ENCODE assay signal across 8 mouse cellular contexts in the genomic region with DNA sequence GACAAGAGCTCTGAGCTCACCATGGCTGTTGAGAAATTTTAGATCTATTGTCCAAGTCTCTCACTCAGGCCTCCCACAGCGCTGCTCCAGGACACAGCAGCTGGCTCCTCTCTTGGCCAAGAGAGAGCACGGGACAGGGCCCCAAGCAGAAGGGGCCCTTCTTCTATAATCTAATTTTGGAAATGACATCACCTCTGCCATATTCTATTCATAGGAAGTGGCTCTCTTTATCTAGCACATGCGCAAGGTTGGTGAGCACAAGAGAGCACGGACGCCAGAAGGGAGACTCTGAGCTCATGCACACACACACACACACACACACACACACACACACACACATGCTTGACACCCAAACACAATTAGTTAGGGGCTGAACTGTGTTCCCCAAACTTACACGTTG. TPM values are rescaled to one million over a fixed set of nuclear protein-coding genes. Genes with fewer than 3 reads are reported as not detected.
A peak's percentile ranks its signal among the peaks of the same experiment; 100 is the strongest.
DNase-seq lines count a peak whose midpoint lies in the region; ATAC-seq and TF ChIP-seq lines count a peak whose summit lies in the region.

No protein-coding gene starts in this region.

- H3K4me1 ChIP-seq in kidney, embryonic 14.5 days (ENCODE audit: control insufficient read depth, insufficient read depth, low read length): no peaks in the 10 kb centered on the region
- peaks cover 71% of the 10 kb centered on the region for H3K4me1 ChIP-seq in heart, embryonic 12.5 days (replicated peaks)
- 0 out of 2 replicates have a peak, but pooled peaks cover 2% of the 10 kb centered on the region for H3K4me1 ChIP-seq in liver, postnatal 0 days (ENCODE audit: insufficient read depth)
- H3K4me1 ChIP-seq in forebrain, embryonic 10.5 days: peaks cover 13% of the 10 kb centered on the region

- H3K27ac ChIP-seq in kidney, embryonic 14.5 days (ENCODE audit: low read depth, low read length): no peak overlapping the region
- H3K27ac ChIP-seq in heart, embryonic 12.5 days (ENCODE audit: poor library complexity, severe bottlenecking): peak overlapping the region; percentile 91
- H3K27ac ChIP-seq in liver, postnatal 0 days (ENCODE audit: low read depth): no peak overlapping the region
- no peak overlapping the region for H3K27ac ChIP-seq in forebrain, embryonic 10.5 days

- H3K9me3 ChIP-seq in kidney, embryonic 14.5 days (ENCODE audit: control insufficient read depth, low read length): no peaks in the 10 kb centered on the region
- H3K9me3 ChIP-seq in heart, embryonic 12.5 days (replicated peaks): no peaks in the 10 kb centered on the region
- H3K9me3 ChIP-seq in liver, postnatal 0 days (ENCODE audit: low read length): no peaks in the 10 kb centered on the region
- no peaks in the 10 kb centered on the region for H3K9me3 ChIP-seq in forebrain, embryonic 10.5 days

- peak; percentile 72; the same call in 1 of the 2 replicates for ATAC-seq in kidney, embryonic 14.5 days (ENCODE audit: low FRiP score, low TSS enrichment)
- peak; percentile 87 for ATAC-seq in heart, embryonic 12.5 days (ENCODE audit: insufficient number of reproducible peaks, low FRiP score)
- peak; percentile 86 for ATAC-seq in liver, postnatal 0 days

- no peak overlapping the region for H3K4me3 ChIP-seq in kidney, embryonic 14.5 days (ENCODE audit: low read length)
- no peak overlapping the region for H3K4me3 ChIP-seq in heart, embryonic 12.5 days
- H3K4me3 ChIP-seq in liver, postnatal 0 days (ENCODE audit: low read depth, low read length): no peak overlapping the region
- H3K4me3 ChIP-seq in forebrain, embryonic 10.5 days: no peak overlapping the region

- no peak for DNase-seq in kidney, postnatal 36 days
- peak; percentile 18 for DNase-seq in brain, embryonic 14.5 days (ENCODE audit: low read depth)
- DNase-seq in liver, postnatal 0 days: no peak
- no peak for DNase-seq in adrenal gland, adult 2 months
- DNase-seq in left cerebral cortex, adult 8-10 months (ENCODE audit: low spot score in 2 of 2): no peak
- DNase-seq in forebrain, embryonic 10.5 days (ENCODE audit: extremely low spot score, low spot score): no peak

- WGBS in kidney, embryonic 14.5 days: 68% methylated on average over 6 of the region's 6 CpGs
- 14% methylated on average over 6 of the region's 6 CpGs for WGBS in heart, embryonic 12.5 days
- WGBS in liver, postnatal 0 days (ENCODE audit: insufficient replicate concordance): 21% methylated on average over 6 of the region's 6 CpGs
- 73% methylated on average over 6 of the region's 6 CpGs for WGBS in forebrain, embryonic 10.5 days

- H3K4me2 ChIP-seq in kidney, embryonic 14.5 days (replicated peaks; ENCODE audit: low read depth, low read length): no peak overlapping the region
- 0 out of 2 replicates have a peak overlapping the region, but pooled peaks have one; percentile 30 for H3K4me2 ChIP-seq in heart, embryonic 12.5 days
- H3K4me2 ChIP-seq in liver, postnatal 0 days (ENCODE audit: low read depth, low read length): no peak overlapping the region

- no peaks in the 10 kb centered on the region for H3K27me3 ChIP-seq in kidney, embryonic 14.5 days (ENCODE audit: control insufficient read depth, insufficient read depth, low read length)
- H3K27me3 ChIP-seq in heart, embryonic 12.5 days (replicated peaks): no peaks in the 10 kb centered on the region
- no peaks in the 10 kb centered on the region for H3K27me3 ChIP-seq in liver, postnatal 0 days (ENCODE audit: insufficient read depth, low read length)
- H3K27me3 ChIP-seq in forebrain, embryonic 10.5 days (ENCODE audit: poor library complexity, severe bottlenecking): no peaks in the 10 kb centered on the region

- no peak for TF ChIP-seq EP300 in liver, postnatal 0 days (IDR thresholded peaks at IDR 0.05; ENCODE audit: low read depth)

- no peak for TF ChIP-seq POLR2A in brain, embryonic 14.5 days (IDR thresholded peaks at IDR 0.05; ENCODE audit: borderline replicate concordance, extremely low read depth, insufficient read depth, insufficient read length, poor library complexity, severe bottlenecking)

- no peaks in the 10 kb centered on the region for H3K36me3 ChIP-seq in kidney, embryonic 14.5 days (ENCODE audit: control insufficient read depth, insufficient read depth, low read length)
- peaks cover 21% of the 10 kb centered on the region for H3K36me3 ChIP-seq in heart, embryonic 12.5 days
- peaks cover 7% of the 10 kb centered on the region for H3K36me3 ChIP-seq in liver, postnatal 0 days (replicated peaks; ENCODE audit: insufficient read depth, low read length)
- H3K36me3 ChIP-seq in forebrain, embryonic 10.5 days (replicated peaks): no peaks in the 10 kb centered on the region

- TF ChIP-seq CTCF in brain, embryonic 14.5 days (IDR thresholded peaks at IDR 0.05; ENCODE audit: borderline replicate concordance, extremely low read depth, insufficient read depth, insufficient read length): no peak
- TF ChIP-seq CTCF in liver, postnatal 0 days (IDR thresholded peaks at IDR 0.05; ENCODE audit: low read depth): no peak

- no peak overlapping the region for H3K9ac ChIP-seq in kidney, embryonic 14.5 days (ENCODE audit: low read depth, low read length)
- H3K9ac ChIP-seq in heart, embryonic 12.5 days: no peak overlapping the region
- no peak overlapping the region for H3K9ac ChIP-seq in liver, postnatal 0 days (replicated peaks)

RNA-seq across cellular contexts. Expression of gene Manba, which starts 31.5 kb away (rescaled TPM):
- polyA plus RNA-seq in kidney, embryonic 14.5 days (2014; fragmentation: Nextera tagmentation; extraction: Ambion mirVana): 8.2 and 23.2 TPM in 2 replicates
- 2.0 and 3.1 TPM in 2 replicates for polyA plus RNA-seq in brain, embryonic 14.5 days (2012; rRNA removed)
- polyA plus RNA-seq in heart, embryonic 12.5 days (2016; fragmentation: Nextera tagmentation; extraction: Ambion mirVana): 42.2 and 43.7 TPM in 2 replicates
- 7.3 and 8.0 TPM in 2 replicates for polyA plus RNA-seq in liver, postnatal 0 days (2015; fragmentation: Nextera tagmentation; extraction: Ambion mirVana)
- 10 to 100 TPM; 12.1 to 14.3 TPM for total RNA-seq in adrenal gland, adult 2 months (2021)
- polyA plus RNA-seq in adrenal gland, adult 2 months (2012; rRNA removed): 4.0 and 5.6 TPM in 2 replicates
- 10 to 100 TPM in 3 of 4 experiments, 1 to 10 TPM in 1; 9.9 to 17.0 (median 11.9) TPM for total RNA-seq in left cerebral cortex, adult 8-10 months (2022)
- polyA plus RNA-seq in forebrain, embryonic 10.5 days (2016; fragmentation: Nextera tagmentation; extraction: Ambion mirVana): 3.9 and 4.4 TPM in 2 replicates
